In the genomic region with DNA sequence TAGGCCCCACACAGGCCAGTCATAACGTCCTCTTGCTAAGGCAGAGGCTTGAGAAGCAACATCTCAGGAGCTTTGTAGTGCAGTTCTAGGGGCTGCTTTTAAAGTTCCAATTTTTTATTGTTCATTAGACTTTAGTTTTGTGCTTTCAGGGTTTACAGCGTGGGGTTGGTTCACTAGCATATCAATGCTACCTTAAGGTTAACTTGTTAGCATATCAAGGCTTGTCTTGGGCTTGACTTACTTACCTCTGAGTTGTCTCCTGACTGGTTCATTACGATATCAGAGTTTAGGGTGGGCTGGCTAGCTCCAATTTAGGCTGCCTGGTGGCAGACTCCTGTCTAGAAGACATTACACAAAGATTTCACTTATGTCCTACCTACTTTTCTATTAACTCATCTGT, we compare ENCODE assay signal across 23 mouse cellular contexts. TPM values are rescaled to one million over a fixed set of nuclear protein-coding genes. Genes with fewer than 3 reads are reported as not detected.
DNase-seq lines count a peak whose midpoint lies in the region; ATAC-seq and TF ChIP-seq lines count a peak whose summit lies in the region.
"Had no signal": no experiment of that assay in that cellular context is flagged by ENCODE, and none has a peak within 500 bp of the region (broad histone marks: within the 10 kb centered on the region; RNA-seq: fewer than 3 reads in every experiment).

No protein-coding gene starts in this region.

- H3K4me1 ChIP-seq in E14TG2a.4 (replicated peaks; ENCODE audit: low read depth, low read length) (peaks cover 78% of the 10 kb centered on the region), ES-Bruce4 (ENCODE audit: control insufficient read depth, insufficient read depth, low read length) (peaks cover 6% of the 10 kb centered on the region), ES-E14 (ENCODE audit: control insufficient read depth in 2 of 2, insufficient read depth in 2 of 2, low read length in 2 of 2, poor library complexity in 1 of 2) (peaks cover 8 to 12% of the 10 kb centered on the region in 2 experiments)
- H3K4me1 ChIP-seq in kidney, adult 2 months (ENCODE audit: control insufficient read depth, insufficient read depth, low read length) = no peaks in the 10 kb centered on the region
- H3K4me1 ChIP-seq: embryonic facial prominence, embryonic 13.5 days; embryonic facial prominence, embryonic 15.5 days; forebrain, embryonic 10.5 days; forebrain, embryonic 12.5 days had no signal

- TF ChIP-seq EP300 in ES-Bruce4 (IDR thresholded peaks at IDR 0.05; ENCODE audit: insufficient read depth, low read depth, low read length) = no peak

- H3K27me3 ChIP-seq in E14TG2a.4 (ENCODE audit: insufficient read depth, low read length) (no peaks in the 10 kb centered on the region), ES-Bruce4 (ENCODE audit: control insufficient read depth, insufficient read depth, low read length, poor library complexity, severe bottlenecking) (no peaks in the 10 kb centered on the region)
- no peaks in the 10 kb centered on the region for H3K27me3 ChIP-seq in kidney, adult 2 months (replicated peaks; ENCODE audit: control insufficient read depth, insufficient read depth, low read length)
- H3K27me3 ChIP-seq: embryonic facial prominence, embryonic 13.5 days; embryonic facial prominence, embryonic 15.5 days; forebrain, embryonic 12.5 days had no signal

- DNase-seq in ES-E14 (ENCODE audit: low read depth, low spot score) = no peak
- peak; percentile 59 for DNase-seq in ZHBTc4 (ENCODE audit: low read depth, low spot score)
- no peak for DNase-seq in kidney, adult 2 months
- DNase-seq in left cerebral cortex, adult 8-10 months (ENCODE audit: low spot score in 2 of 2) = no peak
- DNase-seq: adrenal gland, adult 8-10 months; adrenal gland, postnatal 14 days; adrenal gland, postnatal 36 days; cerebellum, adult 11-12 months; cerebellum, adult 2 months; cerebellum, adult 9-10 months; cerebellum, postnatal 14 days; cerebellum, postnatal 36 days; embryo, embryonic 11 days had no signal

- no peak for ATAC-seq in granulocyte monocyte progenitor cell, adult 5-6 weeks (replicated peaks; ENCODE audit: poor library complexity, severe bottlenecking)
- ATAC-seq: forebrain, embryonic 14.5 days; forebrain, embryonic 16.5 days had no signal

- H3K4me3 ChIP-seq in E14TG2a.4 (replicated peaks; ENCODE audit: low read length) = peak overlapping the region; percentile 18; the same call in 1 of the 2 replicates
- no peak overlapping the region for H3K4me3 ChIP-seq in ES-Bruce4 (ENCODE audit: low read depth, low read length)
- H3K4me3 ChIP-seq in ES-E14 (ENCODE audit: insufficient read depth in 1 of 2, low read depth in 1 of 2, low read length in 2 of 2, poor library complexity in 1 of 2, severe bottlenecking in 1 of 2) = no peak overlapping the region
- H3K4me3 ChIP-seq in kidney, adult 2 months (ENCODE audit: insufficient read depth, low read depth, low read length) = no peak overlapping the region
- H3K4me3 ChIP-seq: embryonic facial prominence, embryonic 13.5 days; embryonic facial prominence, embryonic 15.5 days; erythroblast, embryonic 14.5 days; forebrain, embryonic 10.5 days; forebrain, embryonic 12.5 days had no signal

- H3K9ac ChIP-seq in ES-Bruce4 (ENCODE audit: low read depth, poor library complexity, severe bottlenecking) = no peak overlapping the region
- no peak overlapping the region for H3K9ac ChIP-seq in ES-E14 (ENCODE audit: insufficient read depth, low read depth, low read length, poor library complexity, severe bottlenecking)
- H3K9ac ChIP-seq: embryonic facial prominence, embryonic 13.5 days; embryonic facial prominence, embryonic 15.5 days; forebrain, embryonic 12.5 days had no signal

- no peaks in the 10 kb centered on the region for H3K9me3 ChIP-seq in E14TG2a.4 (ENCODE audit: low read length)
- H3K9me3 ChIP-seq in ES-Bruce4 (replicated peaks; ENCODE audit: control insufficient read depth, insufficient read depth, low read length, poor library complexity, severe bottlenecking) = no peaks in the 10 kb centered on the region
- no peaks in the 10 kb centered on the region for H3K9me3 ChIP-seq in ES-E14 (ENCODE audit: control insufficient read depth, insufficient read depth, low read depth, low read length)
- H3K9me3 ChIP-seq: embryonic facial prominence, embryonic 13.5 days; embryonic facial prominence, embryonic 15.5 days; forebrain, embryonic 10.5 days; forebrain, embryonic 12.5 days had no signal

- 94% methylated on average over 3 of the region's 3 CpGs for WGBS in kidney, adult 2 months

- H3K36me3 ChIP-seq in E14TG2a.4 (ENCODE audit: insufficient read depth, low read length) (peaks cover 90% of the 10 kb centered on the region), ES-Bruce4 (ENCODE audit: control insufficient read depth, insufficient read depth, low read length, poor library complexity, severe bottlenecking) (peaks cover 59% of the 10 kb centered on the region), ES-E14 (ENCODE audit: control insufficient read depth, insufficient read depth, low read length, poor library complexity, severe bottlenecking) (peaks cover 26% of the 10 kb centered on the region)
- peaks cover 4% of the 10 kb centered on the region for H3K36me3 ChIP-seq in kidney, adult 2 months (ENCODE audit: control insufficient read depth, insufficient read depth, low read length)

- TF ChIP-seq CTCF in E14TG2a.4 (conservative IDR thresholded peaks at IDR 0.05; ENCODE audit: low read length) (no peak), ES-Bruce4 (IDR thresholded peaks at IDR 0.05; ENCODE audit: low read depth, low read length) (no peak)
- no peak for TF ChIP-seq CTCF in kidney, adult 2 months (conservative IDR thresholded peaks at IDR 0.05; ENCODE audit: insufficient read depth, insufficient read length, low read depth, low read length)

- no peak for TF ChIP-seq POLR2A in ES-Bruce4 (IDR thresholded peaks at IDR 0.05; ENCODE audit: insufficient read depth, low read length)
- no peak for TF ChIP-seq POLR2A in kidney, adult 2 months (IDR thresholded peaks at IDR 0.05; ENCODE audit: low read depth, low read length)

- H3K27ac ChIP-seq in ES-Bruce4 (ENCODE audit: insufficient read depth, low read length) (peak overlapping the region; percentile 89), ES-E14 (ENCODE audit: insufficient read depth, low read depth, low read length, poor library complexity, severe bottlenecking) (peak overlapping the region; percentile 42; the same call in 1 of the 2 replicates)
- no peak overlapping the region for H3K27ac ChIP-seq in kidney, adult 2 months (ENCODE audit: insufficient read depth, low read depth, low read length)
- H3K27ac ChIP-seq: embryonic facial prominence, embryonic 13.5 days; embryonic facial prominence, embryonic 15.5 days; forebrain, embryonic 10.5 days; forebrain, embryonic 12.5 days had no signal

- in situ Hi-C loops in ES-E14 (cut with MboI; ENCODE audit: low sequenced_read_pairs in 2 of 2, unreplicated experiment in 2 of 2) = no loop called here

TF ChIP-seq in ES-E14, 5 proteins besides CTCF, POLR2A, EP300 and RAD21:
- TF ChIP-seq CHD2 (IDR thresholded peaks at IDR 0.05; ENCODE audit: low read depth, low read length) = no peak
- no peak for TF ChIP-seq MAFK (IDR thresholded peaks at IDR 0.05; ENCODE audit: insufficient read depth, low read depth, low read length)
- TF ChIP-seq HCFC1 (IDR thresholded peaks at IDR 0.05; ENCODE audit: borderline replicate concordance, insufficient read depth, low read length) = no peak
- TF ChIP-seq ZNF384 (IDR thresholded peaks at IDR 0.05; ENCODE audit: low read depth, low read length) = no peak
- TF ChIP-seq ZC3H11A (IDR thresholded peaks at IDR 0.05; ENCODE audit: borderline replicate concordance, low read depth, low read length) = no peak

RNA-seq across cellular contexts. Expression of a gene that starts 32.2 kb away (rescaled TPM):
- polyA plus RNA-seq in ES-Bruce4 (2011; ENCODE audit: insufficient read depth, insufficient read length, low read depth, missing spikeins) = 216 and 257 TPM in 2 replicates
- 236 and 242 TPM in 2 replicates for total RNA-seq in ES-E14 (2012; rRNA removed)
- 5.4 and 8.1 TPM in 2 replicates for polyA plus RNA-seq in kidney, adult 2 months (2012; rRNA removed)
- total RNA-seq in granulocyte monocyte progenitor cell, adult 5-6 weeks (2014; fragmentation: Nextera tagmentation) = 77.6 and 89.9 TPM in 2 replicates
- total RNA-seq in granulocyte monocyte progenitor cell, adult 5-6 weeks (2017) = 131 and 135 TPM in 2 replicates
- total RNA-seq in left cerebral cortex, adult 8-10 months (2022) = 10 to 100 TPM; 54.6 to 62.5 (median 59.9) TPM

RNA-seq across cellular contexts. Expression of a gene that starts 34.7 kb away (rescaled TPM):
- polyA plus RNA-seq in ES-Bruce4 (2011; ENCODE audit: insufficient read depth, insufficient read length, low read depth, missing spikeins) = 34.3 and 37.0 TPM in 2 replicates
- total RNA-seq in ES-E14 (2012; rRNA removed) = 78.3 and 95.5 TPM in 2 replicates
- 39.7 and 60.9 TPM in 2 replicates for polyA plus RNA-seq in kidney, adult 2 months (2012; rRNA removed)
- 60.2 and 62.0 TPM in 2 replicates for total RNA-seq in granulocyte monocyte progenitor cell, adult 5-6 weeks (2014; fragmentation: Nextera tagmentation)
- 92.9 and 106 TPM in 2 replicates for total RNA-seq in granulocyte monocyte progenitor cell, adult 5-6 weeks (2017)
- 10 to 100 TPM; 22.3 to 25.2 (median 23.8) TPM for total RNA-seq in left cerebral cortex, adult 8-10 months (2022)

RNA-seq across cellular contexts. Expression of a gene that starts 35.0 kb away (rescaled TPM):
- 45.3 and 50.2 TPM in 2 replicates for polyA plus RNA-seq in ES-Bruce4 (2011; ENCODE audit: insufficient read depth, insufficient read length, low read depth, missing spikeins)
- 9.8 and 11.4 TPM in 2 replicates for total RNA-seq in ES-E14 (2012; rRNA removed)
- polyA plus RNA-seq in kidney, adult 2 months (2012; rRNA removed) = 0.06 TPM in 1 of 2 replicates, not detected in the other
- total RNA-seq in granulocyte monocyte progenitor cell, adult 5-6 weeks (2014; fragmentation: Nextera tagmentation) = 11.9 and 13.1 TPM in 2 replicates
- 23.4 and 32.6 TPM in 2 replicates for total RNA-seq in granulocyte monocyte progenitor cell, adult 5-6 weeks (2017)
- 1 to 10 TPM in 3 of 4 experiments, under 1 TPM in 1; 1.00 to 1.6 (median 1.4) TPM for total RNA-seq in left cerebral cortex, adult 8-10 months (2022)
